Mouse (Mus musculus) layer of hippocampus, adult 2 months (tissue): Measurements from ENCODE around the gene Sox5. TPM values are rescaled to one million over a fixed set of nuclear protein-coding genes. Genes with fewer than 3 reads are reported as not detected.
A peak's percentile ranks its signal among the peaks of the same experiment; 100 is the strongest.

Source experiments
- DNase-seq, 2 experiments: peaks; one replicate each; pipeline ENCODE4 v3.0.0; 2022; ENCODE audit warnings: low spot score in 2 of 2
- H3K27ac ChIP-seq: fragments of 200-600 bp; 2 replicates; pipeline ENCODE4 v1.8.1; 2022
- H3K4me3 ChIP-seq: fragments of 200-600 bp; 2 replicates; pipeline ENCODE4 v1.8.1; 2022; ENCODE audit warnings: mild to moderate bottlenecking
- CTCF ChIP-seq: fragments of 200-600 bp; conservative IDR thresholded peaks from 2 replicates; pipeline ENCODE4 v1.8.1; 2022; ENCODE audit warnings: antibody characterized with exemption, mild to moderate bottlenecking, moderate library complexity
- total RNA-seq, 2 experiments: library from RNA; stranded (reverse); gene quantifications; 2 replicates each; pipeline ENCODE4 v1.2.3; 2021

Gene Sox5
- total RNA-seq, 2 experiments from 2014 or later, result 36.8 to 42.0 TPM

- no peak for DNase-seq
- no peak for TF ChIP-seq CTCF
- Histone ChIP-seq H3K27ac (no peak overlapping the region), H3K4me3 (no peak overlapping the region)
Observed at GRCm38 (mm10) chr6:144463274-144463673, 318.5 kb downstream of the Sox5 start.

GRCm38 (mm10) chr6:144459486-144459885 is 322.3 kb downstream of the Sox5 start:
- DNase-seq, result no peak
- no peak for TF ChIP-seq CTCF
- H3K4me3 ChIP-seq, result no peak overlapping the region
- H3K27ac ChIP-seq, result no peak overlapping the region

- no peak for DNase-seq
- Histone ChIP-seq H3K27ac (no peak overlapping the region), H3K4me3 (no peak overlapping the region)
- TF ChIP-seq CTCF, result no peak
Observed at GRCm38 (mm10) chr6:144457500-144457899, 324.3 kb downstream of the Sox5 start.

- Histone ChIP-seq H3K27ac (no peak overlapping the region), H3K4me3 (no peak overlapping the region)
- no peak for TF ChIP-seq CTCF
- DNase-seq, result no peak
Observed at GRCm38 (mm10) chr6:144454291-144455276, 327.2 kb downstream of the Sox5 start.

- no peak overlapping the region for H3K27ac ChIP-seq
- DNase-seq, result no peak
- H3K4me3 ChIP-seq, result no peak overlapping the region
- TF ChIP-seq CTCF, result no peak
Observed at GRCm38 (mm10) chr6:144453605-144454004, 328.2 kb downstream of the Sox5 start.

- DNase-seq, result no peak
- no peak overlapping the region for H3K27ac ChIP-seq
- H3K4me3 ChIP-seq, result no peak overlapping the region
- no peak for TF ChIP-seq CTCF
Observed at GRCm38 (mm10) chr6:144453147-144453546, 328.6 kb downstream of the Sox5 start.

GRCm38 (mm10) chr6:144452200-144452977 is 329.4 kb downstream of the Sox5 start:
- H3K27ac ChIP-seq, result no peak overlapping the region
- H3K4me3 ChIP-seq, result no peak overlapping the region
- no peak; the same call in 1 of the 2 replicates for TF ChIP-seq CTCF
- DNase-seq, result peak; percentile 70 to 89

GRCm38 (mm10) chr6:144451631-144452030 is 330.1 kb downstream of the Sox5 start:
- Histone ChIP-seq H3K27ac (no peak overlapping the region), H3K4me3 (no peak overlapping the region)
- TF ChIP-seq CTCF, result no peak
- no peak for DNase-seq

- no peak for TF ChIP-seq CTCF
- DNase-seq, result no peak
Observed at GRCm38 (mm10) chr6:144445761-144446373, 335.9 kb downstream of the Sox5 start.

GRCm38 (mm10) chr6:144444367-144444766 is 337.4 kb downstream of the Sox5 start:
- no peak overlapping the region for H3K27ac ChIP-seq
- no peak overlapping the region for H3K4me3 ChIP-seq
- TF ChIP-seq CTCF, result no peak
- DNase-seq, result no peak

More at GRCm38 (mm10) chr6:144445761-144446373, 335.9 kb downstream of the Sox5 start:
- H3K4me3 ChIP-seq, result no peak overlapping the region
- no peak overlapping the region for H3K27ac ChIP-seq

GRCm38 (mm10) chr6:144443681-144444080 is 338.1 kb downstream of the Sox5 start:
- DNase-seq, result no peak

GRCm38 (mm10) chr6:144429276-144429675 is 352.5 kb downstream of the Sox5 start:
- DNase-seq, result no peak
- TF ChIP-seq CTCF, result peak; percentile 68
- Histone ChIP-seq H3K4me3 (no peak overlapping the region), H3K27ac (no peak overlapping the region)

More at GRCm38 (mm10) chr6:144443681-144444080, 338.1 kb downstream of the Sox5 start:
- Histone ChIP-seq H3K27ac (no peak overlapping the region), H3K4me3 (no peak overlapping the region)
- TF ChIP-seq CTCF, result peak; percentile 22

GRCm38 (mm10) chr6:144408030-144408429 is 373.7 kb downstream of the Sox5 start:
- no peak for TF ChIP-seq CTCF
- DNase-seq, result no peak
- H3K4me3 ChIP-seq, result no peak overlapping the region
- H3K27ac ChIP-seq, result no peak overlapping the region
